Mouse (Mus musculus) limb, embryonic 14.5 days (tissue): Measurements from ENCODE around the gene Tedc1. TPM values are rescaled to one million over a fixed set of nuclear protein-coding genes. Genes with fewer than 3 reads are reported as not detected.

ENCODE experiments used
- ATAC-seq: fragments of 200-750 bp; cut with Nextera tagmentation; 2 replicates; pipeline ENCODE4 v1.8.0; 2017; ENCODE audit warnings: low read depth, moderate number of reproducible peaks, moderate TSS enrichment; ENCODE audit not compliant: low FRiP score
- DNase-seq: peaks from one replicate; pipeline ENCODE4 v3.0.0-alpha.2; 2015; ENCODE audit warnings: low spot score
- H3K27ac ChIP-seq: fragments of 300-500 bp; sonication (generic); replicated peaks from 2 replicates; pipeline ENCODE4 v1.5.1; 2014; ENCODE audit warnings: low read depth, mild to moderate bottlenecking, low read length, moderate library complexity, mixed read lengths
- H3K27me3 ChIP-seq: fragments of 300-500 bp; sonication (generic); 2 replicates; pipeline ENCODE4 v1.6.1; 2014; ENCODE audit warnings: low read length, mixed read lengths; ENCODE audit not compliant: control insufficient read depth, insufficient read depth
- H3K36me3 ChIP-seq: fragments of 300-500 bp; sonication (generic); 2 replicates; pipeline ENCODE4 v1.6.1; 2014; ENCODE audit warnings: mild to moderate bottlenecking, low read length, moderate library complexity, mixed read lengths; ENCODE audit not compliant: control insufficient read depth, insufficient read depth
- H3K4me1 ChIP-seq: fragments of 300-500 bp; sonication (generic); 2 replicates; pipeline ENCODE4 v1.6.1; 2014; ENCODE audit warnings: antibody characterized with exemption, low read length, mixed read lengths; ENCODE audit not compliant: control insufficient read depth, insufficient read depth
- H3K4me2 ChIP-seq: fragments of 300-500 bp; sonication (generic); replicated peaks from 2 replicates; pipeline ENCODE4 v1.6.1; 2014; ENCODE audit warnings: low read depth, mild to moderate bottlenecking, low read length, moderate library complexity; ENCODE audit not compliant: severe bottlenecking
- H3K4me3 ChIP-seq: fragments of 300-500 bp; sonication (generic); replicated peaks from 2 replicates; pipeline ENCODE4 v1.5.1; 2014; ENCODE audit warnings: low read length
- H3K9ac ChIP-seq: fragments of 300-500 bp; sonication (generic); 2 replicates; pipeline ENCODE4 v1.6.1; 2014; ENCODE audit warnings: mild to moderate bottlenecking, low read depth, low read length, moderate library complexity; ENCODE audit not compliant: severe bottlenecking
- H3K9me3 ChIP-seq: fragments of 300-500 bp; sonication (generic); 2 replicates; pipeline ENCODE4 v1.6.1; 2016; ENCODE audit warnings: low read length; ENCODE audit not compliant: control insufficient read depth
- POLR2A ChIP-seq: fragments of 200-500 bp; IDR thresholded peaks from 2 replicates; pipeline ENCODE4 v1.8.0; 2012; ENCODE audit warnings: inconsistent platforms, mild to moderate bottlenecking, moderate library complexity, borderline replicate concordance; ENCODE audit not compliant: insufficient read depth, insufficient read length; ENCODE audit errors: extremely low read depth
- WGBS: fragments of 180-500 bp; shearing (Covaris S2); extraction: QIAGEN DNeasy Blood & Tissue Kit; methylation state at CpG from one replicate; pipeline ENCODE4 v1.1.7; 2014; 5-methylcytosine and 5-hydroxymethylcytosine counted together
- polyA plus RNA-seq, 2 experiments: library from polyadenylated mRNA; depleted of rRNA in 1 of 2; stranded (reverse) in 1 of 2; unstranded in 1 of 2; fragments of >200 nt; fragmentation: Nextera tagmentation in 1 of 2; extraction: Ambion mirVana in 1 of 2; gene quantifications; 2 replicates each; pipeline versions ENCODE4 v1.2.1 to v1.2.3; 2012 to 2014

Tedc1 gene
- polyA plus RNA-seq, 2 experiments: 19.5 to 30.8 TPM

GRCm38 (mm10) chr12:113132567-113132966 is 23.7 kb upstream of the Tedc1 start:
- whole genome bisulfite sequencing: 75% methylated on average over 2 of the region's 2 CpGs
- DNase-seq (no peak), ATAC-seq (no peak)

DNA sequence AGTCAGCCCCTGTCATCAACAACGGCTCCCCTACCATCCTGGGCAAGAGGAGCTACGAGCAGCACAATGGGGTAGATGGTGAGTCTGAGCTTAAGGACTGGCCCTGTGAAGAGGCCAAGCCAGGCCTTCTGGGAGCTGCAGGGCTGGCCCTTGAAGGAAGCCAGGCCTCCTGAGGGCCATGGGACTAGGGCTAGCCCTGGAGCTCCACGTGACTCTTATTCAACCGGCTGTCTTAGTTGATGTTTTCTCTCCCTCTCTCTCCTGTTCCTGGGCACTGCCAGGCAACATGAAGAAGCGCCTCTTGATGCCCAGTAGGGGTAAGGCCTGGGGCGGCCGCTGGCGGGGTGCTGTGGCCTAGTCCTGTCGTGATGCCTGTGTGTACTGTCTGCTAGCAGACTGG is 23.0 kb upstream of the Tedc1 start:
- DNase-seq (no peak), ATAC-seq (no peak)
- peaks cover 100% of the 10 kb centered on the region for H3K36me3 ChIP-seq
- H3K4me3 ChIP-seq: no peak overlapping the region
- no peak overlapping the region for H3K27ac ChIP-seq
- no peaks in the 10 kb centered on the region for H3K4me1 ChIP-seq
- H3K27me3 ChIP-seq: no peaks in the 10 kb centered on the region
- no peak overlapping the region for H3K4me2 ChIP-seq
- no peak overlapping the region for H3K9ac ChIP-seq
- H3K9me3 ChIP-seq: no peaks in the 10 kb centered on the region
- WGBS: 93% methylated on average over 9 of the region's 9 CpGs
- no peak for TF ChIP-seq POLR2A

More at GRCm38 (mm10) chr12:113132567-113132966, 23.7 kb upstream of the Tedc1 start:
- TF ChIP-seq POLR2A: no peak
- H3K4me3 ChIP-seq: no peak overlapping the region
- no peak overlapping the region for H3K27ac ChIP-seq
- H3K4me2 ChIP-seq: no peak overlapping the region
- no peaks in the 10 kb centered on the region for H3K9me3 ChIP-seq
- peaks cover 100% of the 10 kb centered on the region for H3K36me3 ChIP-seq
- H3K4me1 ChIP-seq: no peaks in the 10 kb centered on the region
- H3K27me3 ChIP-seq: no peaks in the 10 kb centered on the region
- no peak overlapping the region for H3K9ac ChIP-seq

DNA sequence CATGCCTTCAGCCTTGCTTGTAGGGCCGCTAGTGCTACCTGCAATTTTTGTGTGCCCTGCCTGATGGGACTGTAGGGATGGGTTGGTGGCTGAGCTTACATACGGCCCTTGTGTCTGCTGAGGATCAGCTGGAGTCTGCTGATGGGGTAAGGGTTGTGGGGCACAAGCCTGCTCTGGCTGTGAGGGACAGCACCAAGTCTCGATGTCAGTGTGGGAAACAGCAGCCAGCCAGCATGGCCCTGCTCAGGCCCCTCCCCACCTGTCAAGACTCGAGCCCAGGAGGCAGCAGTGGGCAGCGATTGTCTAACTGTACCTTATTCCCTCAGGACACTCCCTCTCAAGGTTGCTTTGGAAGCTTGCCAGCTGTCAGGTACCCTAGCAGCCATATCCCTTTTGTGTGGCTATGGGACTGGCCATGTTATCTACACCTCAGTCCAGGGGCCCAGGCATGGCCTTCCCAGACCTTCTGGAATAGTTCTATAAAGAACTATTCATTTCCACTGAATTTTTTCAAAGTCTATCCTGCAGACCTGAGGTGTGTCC is 22.3 kb upstream of the Tedc1 start:
- TF ChIP-seq POLR2A: no peak
- no peaks in the 10 kb centered on the region for H3K9me3 ChIP-seq

DNA sequence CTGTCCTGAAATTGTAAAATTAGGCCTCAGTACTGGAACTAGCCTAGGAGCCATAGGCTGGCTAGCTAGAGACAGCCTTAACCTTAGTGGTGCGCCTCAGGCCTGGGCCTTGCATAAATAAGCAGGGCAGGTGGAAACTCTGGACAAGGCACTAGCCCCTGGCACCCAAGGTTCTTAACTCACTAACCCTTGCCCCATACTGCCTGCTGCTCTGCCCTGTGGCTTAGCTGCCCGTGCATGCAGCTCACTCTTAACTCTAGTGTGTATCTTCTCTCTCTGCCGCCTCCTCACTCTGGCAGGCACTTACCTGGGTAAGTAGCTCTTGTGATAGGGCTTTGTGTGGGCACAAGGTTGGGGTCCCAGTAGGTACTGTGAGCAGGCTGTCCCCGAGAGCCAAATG is 21.7 kb upstream of the Tedc1 start:
- H3K4me2 ChIP-seq: no peak overlapping the region
- WGBS: 91% methylated on average over 4 of the region's 4 CpGs
- no peak overlapping the region for H3K27ac ChIP-seq
- no peak for DNase-seq
- no peaks in the 10 kb centered on the region for H3K27me3 ChIP-seq
- no peak overlapping the region for H3K4me3 ChIP-seq
- 0 out of 2 replicates have a peak, but pooled peaks cover under 1% of the 10 kb centered on the region for H3K4me1 ChIP-seq
- H3K9ac ChIP-seq: no peak overlapping the region
- no peaks in the 10 kb centered on the region for H3K9me3 ChIP-seq
- TF ChIP-seq POLR2A: no peak
- no peak for ATAC-seq
- H3K36me3 ChIP-seq: peaks cover 94% of the 10 kb centered on the region

More for the DNA sequence above, 22.3 kb upstream of the Tedc1 start:
- Histone ChIP-seq H3K4me2 (no peak overlapping the region), H3K4me1 (no peaks in the 10 kb centered on the region), H3K27me3 (no peaks in the 10 kb centered on the region), H3K9ac (no peak overlapping the region), H3K4me3 (no peak overlapping the region), H3K36me3 (peaks cover 100% of the 10 kb centered on the region), H3K27ac (no peak overlapping the region)
- no peak for DNase-seq
- ATAC-seq: no peak
- WGBS: 74% methylated on average over 5 of the region's 5 CpGs

GRCm38 (mm10) chr12:113135401-113135800 is 20.8 kb upstream of the Tedc1 start:
- Histone ChIP-seq H3K4me1 (peaks cover 4% of the 10 kb centered on the region; the same call in 1 of the 2 replicates), H3K36me3 (peaks cover 85% of the 10 kb centered on the region), H3K4me2 (no peak overlapping the region), H3K27ac (no peak overlapping the region), H3K4me3 (no peak overlapping the region), H3K9ac (no peak overlapping the region), H3K9me3 (no peaks in the 10 kb centered on the region), H3K27me3 (peaks cover 4% of the 10 kb centered on the region)
- DNase-seq (no peak), ATAC-seq (no peak)
- WGBS: 93% methylated on average over 7 of the region's 7 CpGs
- TF ChIP-seq POLR2A: no peak
